Mouse (Mus musculus): ENCODE results near the gene Cradd. TPM values are rescaled to one million over a fixed set of nuclear protein-coding genes. Genes with fewer than 3 reads are reported as not detected.

Gene Cradd
- total and polyA plus RNA-seq, 3 experiments: 1.9 to 9.0 TPM; not detected in 1

DNA sequence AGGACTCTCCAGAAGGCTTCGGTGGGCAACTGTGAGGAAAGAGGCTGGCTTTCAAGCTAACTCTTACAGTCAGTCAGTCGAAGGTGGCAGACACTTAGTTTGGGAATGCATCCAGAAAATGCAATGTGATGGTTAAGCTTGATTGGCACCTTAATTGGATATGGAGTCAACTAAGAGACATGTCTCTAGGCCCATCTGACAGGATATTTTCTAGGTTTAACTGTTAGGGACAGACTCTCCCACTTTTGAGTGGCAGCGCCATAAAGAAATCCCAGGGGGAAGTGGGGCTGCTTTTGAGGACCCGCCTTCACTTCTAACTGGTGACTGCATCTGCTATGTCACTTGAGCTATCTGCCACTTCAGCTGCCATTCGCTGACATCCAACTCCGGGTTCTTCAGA lies 49.4 kb upstream of the Cradd start:
- no peak overlapping the region for H3K27ac ChIP-seq (ENCODE audit: control insufficient read depth, low read depth, low read length)
- no peaks in the 10 kb centered on the region for H3K27me3 ChIP-seq (ENCODE audit: control insufficient read depth in 1 of 2, insufficient read depth in 2 of 2, low read length in 2 of 2)
- H3K9me3 ChIP-seq (replicated peaks; ENCODE audit: insufficient read depth, low read length): no peaks in the 10 kb centered on the region
- H3K79me2 ChIP-seq (ENCODE audit: control insufficient read depth, insufficient read depth, low read length, poor library complexity): no peaks in the 10 kb centered on the region
- no peaks in the 10 kb centered on the region for H3K36me3 ChIP-seq (ENCODE audit: control insufficient read depth in 1 of 2, insufficient read depth in 2 of 2, low read length in 2 of 2)
- TF ChIP-seq MAFK (IDR thresholded peaks at IDR 0.05; ENCODE audit: borderline replicate concordance, low read depth, low read length) (no peak), TAL1 (IDR thresholded peaks at IDR 0.05; ENCODE audit: low read length) (no peak)
- H3K4me3 ChIP-seq (ENCODE audit: control insufficient read depth in 1 of 2, insufficient read depth in 1 of 2, low read depth in 2 of 2, low read length in 2 of 2): no peak overlapping the region
- H3K4me1 ChIP-seq (ENCODE audit: control insufficient read depth in 1 of 2, insufficient read depth in 2 of 2, low read length in 2 of 2): no peaks in the 10 kb centered on the region
- no peak overlapping the region for H3K9ac ChIP-seq (ENCODE audit: control insufficient read depth, low read depth, low read length, poor library complexity, severe bottlenecking)
- no peak for DNase-seq (ENCODE audit: low read depth, low spot score)

DNA sequence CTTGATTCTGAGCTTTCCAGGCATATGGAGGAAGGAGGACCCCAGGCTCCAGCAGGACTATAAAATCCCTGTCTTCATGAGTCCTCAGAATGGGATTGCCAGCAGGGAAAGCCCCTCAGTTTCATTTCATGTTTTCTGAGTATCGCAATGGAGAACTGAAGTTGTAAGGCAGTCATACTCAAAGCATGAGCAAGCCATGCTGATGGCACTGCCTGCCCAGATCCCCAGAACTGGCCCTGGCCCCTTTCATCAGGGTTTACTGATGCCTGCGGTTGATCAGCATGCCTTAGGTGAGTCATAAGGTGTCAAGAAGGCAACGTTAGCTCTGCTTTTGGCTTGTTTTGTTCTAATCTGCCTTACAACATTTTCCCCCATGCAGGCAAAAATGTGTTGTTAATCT lies 48.0 kb upstream of the Cradd start:
- H3K79me2 ChIP-seq (ENCODE audit: control insufficient read depth, insufficient read depth, low read length, poor library complexity): no peaks in the 10 kb centered on the region
- no peak for DNase-seq (ENCODE audit: low read depth, low spot score)

GRCm38 (mm10) chr10:95369190-95369589 lies 45.3 kb upstream of the Cradd start:
- no peak for DNase-seq (ENCODE audit: low read depth, low spot score)
- H3K9me3 ChIP-seq (replicated peaks; ENCODE audit: insufficient read depth, low read length): no peaks in the 10 kb centered on the region
- no peak overlapping the region for H3K4me3 ChIP-seq (ENCODE audit: control insufficient read depth in 1 of 2, insufficient read depth in 1 of 2, low read depth in 2 of 2, low read length in 2 of 2)
- no peak overlapping the region for H3K9ac ChIP-seq (ENCODE audit: control insufficient read depth, low read depth, low read length, poor library complexity, severe bottlenecking)
- no peaks in the 10 kb centered on the region for H3K27me3 ChIP-seq (ENCODE audit: control insufficient read depth in 1 of 2, insufficient read depth in 2 of 2, low read length in 2 of 2)
- no peaks in the 10 kb centered on the region for H3K36me3 ChIP-seq (ENCODE audit: control insufficient read depth in 1 of 2, insufficient read depth in 2 of 2, low read length in 2 of 2)
- H3K27ac ChIP-seq (ENCODE audit: control insufficient read depth, low read depth, low read length): no peak overlapping the region
- no peaks in the 10 kb centered on the region for H3K4me1 ChIP-seq (ENCODE audit: control insufficient read depth in 1 of 2, insufficient read depth in 2 of 2, low read length in 2 of 2)
- no peaks in the 10 kb centered on the region for H3K79me2 ChIP-seq (ENCODE audit: control insufficient read depth, insufficient read depth, low read length, poor library complexity)
- TF ChIP-seq POLR2AphosphoS5 (IDR thresholded peaks at IDR 0.05; ENCODE audit: borderline replicate concordance, low read depth, low read length) (no peak), E2F4 (IDR thresholded peaks at IDR 0.05; ENCODE audit: borderline replicate concordance, low read depth, low read length) (no peak), MAZ (IDR thresholded peaks at IDR 0.05; ENCODE audit: low read depth, low read length) (no peak), ZC3H11A (IDR thresholded peaks at IDR 0.05; ENCODE audit: low read depth, low read length) (no peak), BHLHE40 (IDR thresholded peaks at IDR 0.05; ENCODE audit: borderline replicate concordance, low read depth, low read length) (no peak), SMC3 (IDR thresholded peaks at IDR 0.05; ENCODE audit: low read depth, low read length) (no peak), ZMIZ1 (IDR thresholded peaks at IDR 0.05; ENCODE audit: low read depth, low read length) (no peak)

More for the DNA sequence above, 48.0 kb upstream of the Cradd start:
- no peak overlapping the region for H3K27ac ChIP-seq (ENCODE audit: control insufficient read depth, low read depth, low read length)
- H3K9me3 ChIP-seq (replicated peaks; ENCODE audit: insufficient read depth, low read length): no peaks in the 10 kb centered on the region
- H3K36me3 ChIP-seq (ENCODE audit: control insufficient read depth in 1 of 2, insufficient read depth in 2 of 2, low read length in 2 of 2): no peaks in the 10 kb centered on the region
- H3K27me3 ChIP-seq (ENCODE audit: control insufficient read depth in 1 of 2, insufficient read depth in 2 of 2, low read length in 2 of 2): no peaks in the 10 kb centered on the region
- H3K4me3 ChIP-seq (ENCODE audit: control insufficient read depth in 1 of 2, insufficient read depth in 1 of 2, low read depth in 2 of 2, low read length in 2 of 2): no peak overlapping the region
- H3K9ac ChIP-seq (ENCODE audit: control insufficient read depth, low read depth, low read length, poor library complexity, severe bottlenecking): no peak overlapping the region
- TF ChIP-seq RAD21 (IDR thresholded peaks at IDR 0.05; ENCODE audit: low read depth, low read length): no peak
- no peak for TF ChIP-seq MAZ (IDR thresholded peaks at IDR 0.05; ENCODE audit: low read depth, low read length)
- no peak for TF ChIP-seq HCFC1 (IDR thresholded peaks at IDR 0.05; ENCODE audit: low read depth, low read length)
- TF ChIP-seq NRF1 (IDR thresholded peaks at IDR 0.05; ENCODE audit: insufficient read depth, low read depth, low read length, poor library complexity, severe bottlenecking): no peak
- no peak for TF ChIP-seq KAT2A (conservative IDR thresholded peaks at IDR 0.05; ENCODE audit: low read depth, low read length)
- TF ChIP-seq NELFE (IDR thresholded peaks at IDR 0.05; ENCODE audit: low read depth, low read length): no peak
- TF ChIP-seq SIN3A (IDR thresholded peaks at IDR 0.05; ENCODE audit: low read length): no peak
- no peak for TF ChIP-seq ZKSCAN1 (IDR thresholded peaks at IDR 0.05; ENCODE audit: low read depth, low read length)
- TF ChIP-seq RCOR1 (IDR thresholded peaks at IDR 0.05; ENCODE audit: low read depth, low read length): no peak
- no peak for TF ChIP-seq MXI1 (IDR thresholded peaks at IDR 0.05; ENCODE audit: low read depth, low read length)
- no peak for TF ChIP-seq UBTF (IDR thresholded peaks at IDR 0.05; ENCODE audit: borderline replicate concordance, insufficient read depth, low read depth, low read length)
- no peak for TF ChIP-seq GATA1 (IDR thresholded peaks at IDR 0.05; ENCODE audit: low read depth, low read length)
- TF ChIP-seq JUND (IDR thresholded peaks at IDR 0.05; ENCODE audit: low read depth, low read length): no peak
- TF ChIP-seq USF1 (IDR thresholded peaks at IDR 0.05; ENCODE audit: low read depth, low read length): no peak
- TF ChIP-seq MEF2A (IDR thresholded peaks at IDR 0.05; ENCODE audit: extremely low read depth, insufficient replicate concordance, low read depth, low read length, poor library complexity, severe bottlenecking): no peak
- no peaks in the 10 kb centered on the region for H3K4me1 ChIP-seq (ENCODE audit: control insufficient read depth in 1 of 2, insufficient read depth in 2 of 2, low read length in 2 of 2)
